Mouse (Mus musculus) cerebellum, postnatal 4 days (tissue): ENCODE results near the gene Rgs3.

ENCODE experiments used
- DNase-seq, 2 experiments: peaks; one replicate each; pipeline ENCODE4 v3.0.0; 2022; ENCODE audit warnings: low spot score in 2 of 2, mixed read lengths in 1 of 2

Gene Rgs3

DNA sequence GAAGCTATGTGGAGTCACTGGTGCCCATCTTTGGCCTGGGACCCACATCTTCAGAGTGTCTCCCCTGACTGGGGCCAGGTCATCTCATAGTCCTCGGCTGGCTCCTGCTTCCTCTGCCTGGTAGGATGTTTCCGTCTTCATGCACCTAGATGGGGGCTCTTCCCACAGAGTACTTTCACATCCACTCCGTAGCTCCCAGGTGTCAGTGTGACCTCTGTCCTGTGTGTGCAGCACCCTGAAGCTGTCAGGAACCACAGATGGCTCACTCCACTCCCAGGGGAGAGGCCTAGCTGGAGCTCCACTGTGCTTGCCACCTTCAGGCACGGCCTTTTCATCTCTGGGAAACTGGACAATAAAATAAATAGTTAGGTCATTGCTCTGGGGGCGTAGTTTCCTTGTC, 128.5 kb downstream of the Rgs3 start:
- DNase-seq, result no peak

DNA sequence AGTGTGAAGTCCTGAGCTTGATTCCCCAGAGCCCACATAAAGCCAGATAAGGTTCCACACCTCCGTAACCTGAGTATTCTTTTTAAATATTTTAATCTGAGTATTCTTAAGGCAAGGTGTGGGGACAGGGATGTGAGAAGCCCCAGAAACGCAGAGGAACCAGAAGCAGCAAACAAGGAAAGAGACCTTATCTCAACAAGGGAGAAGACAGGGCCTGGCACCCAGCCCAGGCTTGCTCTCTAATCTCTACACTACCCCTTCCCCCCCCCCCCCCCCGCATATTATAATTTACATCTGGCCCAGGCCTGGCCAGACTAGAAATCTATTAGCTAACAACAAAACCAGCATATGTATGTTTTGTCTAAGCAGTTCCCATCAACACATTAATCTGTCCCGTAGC, 131.3 kb downstream of the Rgs3 start:
- no peak for DNase-seq

DNA sequence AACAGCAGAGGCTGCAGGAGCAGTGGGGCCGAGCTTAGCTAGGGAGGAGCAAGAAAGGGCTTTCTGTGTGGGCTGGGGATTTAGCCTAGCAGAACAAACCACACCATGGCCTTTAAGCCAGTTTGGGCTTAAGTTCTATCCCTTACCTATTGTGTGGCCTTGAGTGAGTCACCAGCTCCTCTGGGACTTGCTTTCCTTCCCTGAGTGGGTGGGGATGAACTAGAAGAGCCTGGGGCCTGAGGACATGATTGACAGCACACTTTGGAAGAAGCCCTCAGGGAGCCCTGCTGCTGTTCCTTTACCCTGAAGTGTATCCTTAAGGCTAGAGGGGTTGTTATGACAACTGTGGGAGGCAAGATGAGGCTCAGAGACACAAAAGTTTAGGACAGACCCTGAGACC, 132.0 kb downstream of the Rgs3 start:
- DNase-seq, result no peak

DNA sequence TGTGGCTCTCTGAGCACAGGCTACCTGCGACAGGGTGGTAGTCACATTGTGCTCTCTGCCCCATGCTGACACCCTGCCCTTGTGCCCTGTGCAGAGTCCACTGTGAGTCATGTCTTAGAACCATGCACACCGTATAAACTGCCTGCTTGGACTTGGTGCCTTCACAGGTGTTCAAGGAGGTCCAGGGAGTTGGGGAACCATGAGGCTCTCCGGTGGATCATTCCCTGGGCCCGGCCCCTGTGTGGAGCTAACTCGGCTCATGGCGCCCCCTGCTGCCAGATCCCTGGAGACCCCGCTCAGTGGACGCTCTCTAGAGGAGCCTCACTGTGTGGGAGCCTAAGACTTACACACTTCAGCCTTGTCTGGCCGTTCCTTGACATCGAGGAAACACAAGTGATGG, 134.2 kb downstream of the Rgs3 start:
- DNase-seq, result no peak

DNA sequence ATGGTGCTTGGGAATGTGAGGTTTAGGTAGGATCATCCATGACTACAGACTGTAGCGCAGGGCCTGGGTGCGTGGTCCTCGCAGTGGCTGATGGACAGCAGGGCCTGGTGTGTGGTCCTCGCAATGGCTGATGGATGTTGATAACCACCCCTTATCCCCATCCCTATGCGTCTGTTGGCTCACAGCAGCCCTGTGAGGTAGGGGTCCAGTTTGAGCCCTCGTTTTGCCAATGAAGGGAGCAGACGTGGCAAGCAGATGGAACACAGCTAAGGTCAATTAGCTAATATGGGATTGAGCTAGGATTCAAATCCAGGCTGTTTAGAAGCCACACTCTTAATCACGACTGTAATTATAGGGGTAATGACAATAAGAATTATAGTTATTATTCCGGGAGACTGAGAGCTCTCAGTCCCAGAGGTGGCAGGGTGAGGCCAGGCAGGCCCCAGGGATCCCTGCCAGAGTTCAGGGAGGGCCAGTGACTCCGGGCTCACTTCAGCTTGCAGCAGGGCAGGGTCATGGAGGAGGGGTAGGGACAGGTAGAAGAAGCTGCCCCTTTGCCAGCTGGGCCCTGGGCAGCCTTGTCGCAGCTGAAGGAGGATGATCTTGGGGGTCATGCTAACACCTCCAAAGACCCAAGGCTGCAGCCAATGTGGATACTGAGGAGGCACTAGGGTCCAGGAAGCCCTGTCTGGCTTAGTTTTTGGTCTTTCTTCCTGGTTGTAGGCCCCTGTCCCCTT, 135.2 kb downstream of the Rgs3 start:
- no peak for DNase-seq

DNA sequence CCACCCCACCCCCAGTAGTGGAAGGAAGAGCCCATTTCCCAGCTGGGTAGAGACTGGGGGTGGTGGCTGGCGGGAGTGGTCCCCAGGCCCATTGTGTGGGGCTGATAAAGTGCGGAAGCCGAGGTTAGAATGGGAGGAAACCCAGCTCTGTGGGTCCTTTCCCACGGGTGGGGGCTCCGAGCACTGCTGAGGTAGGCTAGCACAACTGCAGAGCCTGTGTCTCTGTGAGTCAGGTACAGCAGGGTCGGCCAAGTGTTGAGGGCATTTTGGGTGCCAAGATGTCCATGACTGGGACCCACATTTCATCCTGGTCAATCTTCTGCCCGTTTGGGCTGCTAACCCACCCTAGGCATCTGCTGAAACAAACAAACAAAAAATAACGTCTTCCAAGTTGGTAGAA, 135.9 kb downstream of the Rgs3 start:
- no peak for DNase-seq

DNA sequence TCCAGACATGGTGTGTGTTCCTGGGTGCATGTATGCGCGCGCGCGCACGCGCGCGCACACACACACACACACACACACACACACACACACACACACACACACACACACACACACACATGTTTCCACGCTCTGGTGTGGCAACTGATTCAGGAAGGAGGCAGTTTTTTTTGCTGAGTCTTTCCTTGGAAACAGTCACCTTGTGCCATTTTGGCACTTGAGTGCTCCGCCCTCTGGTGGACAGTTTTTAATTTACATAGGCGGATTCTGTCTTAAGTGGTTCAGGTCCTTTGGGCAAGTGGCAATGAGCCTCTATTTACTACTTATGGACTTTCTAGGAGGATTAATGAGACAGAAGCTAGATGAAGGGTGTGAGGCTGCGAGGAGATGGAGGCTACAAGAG, 136.3 kb downstream of the Rgs3 start:
- DNase-seq, result peak in 1 of 2 experiments; percentile 69

DNA sequence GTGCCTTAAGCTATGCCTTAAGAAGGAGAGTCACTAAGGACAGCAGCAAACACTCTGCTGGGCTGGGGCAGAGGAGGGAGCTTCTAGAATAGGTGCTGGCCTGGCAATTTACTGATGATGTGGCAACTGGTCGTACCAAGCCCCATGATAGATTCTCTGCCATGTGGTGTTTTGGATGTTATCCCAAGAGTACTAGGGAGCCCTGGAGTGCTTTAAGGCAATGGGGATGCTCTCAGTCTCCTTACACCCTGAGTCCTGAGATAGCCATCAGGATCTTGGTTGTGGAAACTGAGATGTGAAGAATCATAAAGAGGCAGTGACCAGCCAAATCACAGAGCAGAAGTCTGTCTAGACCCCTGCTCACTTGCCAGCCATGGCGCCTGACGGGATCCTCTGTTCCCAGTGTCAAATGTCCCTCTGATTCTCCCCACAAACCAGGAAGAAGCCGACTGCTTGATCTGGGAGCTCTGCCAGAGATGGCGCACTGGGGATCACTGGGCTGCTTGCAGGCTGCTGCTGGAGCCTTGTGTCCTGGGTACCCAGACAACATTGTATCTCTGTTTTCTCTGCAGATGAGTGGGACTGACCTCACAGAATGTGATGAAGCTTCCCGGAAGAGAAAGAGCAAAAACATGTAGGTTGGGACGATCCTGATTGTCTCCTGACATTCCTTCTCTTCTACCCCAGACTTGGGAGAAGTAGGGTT, 137.2 kb downstream of the Rgs3 start:
- DNase-seq, result peak in 1 of 2 experiments; percentile 66

DNA sequence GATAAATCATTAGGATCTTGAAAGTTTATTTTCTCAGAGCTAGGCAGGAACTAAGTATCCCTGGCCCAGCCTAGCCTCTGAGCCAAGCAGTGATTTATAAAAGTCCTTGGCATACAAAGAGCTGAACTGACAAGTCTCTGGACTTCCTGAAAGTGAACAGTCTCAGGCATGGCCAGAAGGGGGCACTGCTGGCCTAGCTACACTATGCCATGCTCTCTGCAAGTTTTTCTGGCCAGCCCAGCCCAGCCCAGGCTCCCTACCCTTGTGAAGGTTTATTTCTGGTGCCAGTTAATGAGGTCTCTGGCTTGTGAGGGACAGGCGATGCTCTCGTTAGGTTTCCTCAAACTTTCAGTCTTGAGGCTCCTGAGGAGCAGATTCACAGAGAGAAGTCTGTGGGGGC, 137.8 kb downstream of the Rgs3 start:
- DNase-seq, result peak; percentile 79 to 90

DNA sequence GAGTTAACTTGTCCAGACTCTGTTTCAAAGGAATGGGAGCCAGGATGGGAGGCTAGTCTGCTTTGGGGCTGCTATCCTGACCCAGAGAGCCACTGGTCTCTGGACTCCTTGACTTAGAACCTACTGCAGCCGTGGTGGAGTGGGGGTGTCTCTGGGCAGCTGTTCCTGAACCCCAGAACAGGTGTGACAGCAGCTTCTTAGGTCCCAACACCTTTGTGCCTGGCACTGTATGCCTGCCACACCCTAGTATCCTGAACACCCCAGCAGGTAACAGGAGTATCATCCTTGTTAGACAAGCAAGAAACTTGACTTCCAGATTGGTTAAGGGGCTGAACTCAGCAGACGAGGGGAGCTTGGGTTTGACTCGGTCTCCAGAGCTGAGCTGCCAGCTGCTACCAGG, 138.9 kb downstream of the Rgs3 start:
- DNase-seq, result no peak

DNA sequence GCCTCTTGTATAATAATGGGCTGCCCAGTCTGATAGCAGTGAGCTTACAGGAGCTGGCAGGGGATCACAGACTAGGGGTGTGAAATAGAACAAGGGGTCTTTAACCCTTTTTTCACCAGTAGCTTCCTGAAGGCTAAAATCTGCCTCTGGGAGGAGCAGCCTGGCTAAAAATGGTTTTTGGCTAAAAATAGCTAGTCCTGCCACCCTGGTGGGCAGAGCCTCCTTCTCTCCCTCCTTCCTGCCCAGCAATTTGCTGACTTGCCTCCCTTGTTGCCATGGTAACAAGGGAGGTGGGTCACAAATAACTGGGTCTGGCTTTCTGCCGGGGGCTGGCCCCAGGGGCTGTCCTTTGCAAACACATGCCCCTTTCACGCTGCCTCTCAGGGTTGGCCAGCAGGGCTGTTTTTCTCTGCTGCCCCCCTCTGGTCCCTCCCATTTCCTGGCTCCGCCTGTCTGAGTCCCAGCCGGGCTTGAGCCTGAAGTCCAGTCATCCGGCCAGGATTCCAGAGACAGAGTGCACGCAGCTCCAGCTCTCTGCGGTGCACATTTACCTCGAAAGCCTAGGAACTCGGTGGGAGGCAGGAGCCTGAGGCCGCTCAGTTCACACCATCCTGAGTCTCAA, 139.7 kb downstream of the Rgs3 start:
- DNase-seq, result peak; percentile 85 to 95

DNA sequence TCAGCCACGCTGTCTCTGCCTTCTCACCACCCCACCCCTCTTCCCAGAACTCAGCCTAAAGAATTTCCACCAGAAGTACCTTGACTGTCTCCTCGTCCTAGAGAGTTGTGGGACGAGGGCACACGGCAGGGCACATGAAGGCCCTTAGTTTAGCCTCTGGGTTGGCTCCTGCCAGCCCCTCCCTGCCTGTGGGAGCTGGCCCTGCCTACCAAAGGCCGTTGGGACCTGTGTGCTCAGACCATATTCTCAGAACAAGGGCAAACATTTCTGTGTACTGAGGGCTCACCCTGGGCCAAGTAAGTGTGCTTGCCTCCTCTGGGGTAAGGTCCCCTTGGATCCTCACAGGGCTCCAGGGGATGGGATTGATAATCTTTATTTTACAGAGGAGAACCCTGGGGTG, 140.8 kb downstream of the Rgs3 start:
- DNase-seq, result no peak

DNA sequence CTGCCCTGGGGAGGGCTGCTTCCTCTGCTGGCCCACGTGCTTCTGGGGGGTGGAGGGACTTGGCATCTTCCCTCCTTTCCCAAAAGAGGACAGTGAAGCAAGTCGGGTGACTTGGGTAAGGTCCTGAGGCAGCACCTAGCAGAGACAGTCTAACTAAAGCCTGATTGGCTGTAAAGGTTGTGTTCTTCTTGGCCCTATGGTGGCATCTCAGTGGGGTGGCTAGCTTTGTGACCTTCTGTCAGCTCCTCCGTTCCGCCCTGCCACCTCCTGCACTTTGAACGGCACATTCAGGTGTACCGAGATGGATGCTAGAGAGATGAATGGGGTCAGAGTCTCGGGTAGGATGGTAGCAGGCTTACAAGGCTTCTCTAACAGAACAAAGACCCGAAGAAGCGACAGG, 143.5 kb downstream of the Rgs3 start:
- no peak for DNase-seq

DNA sequence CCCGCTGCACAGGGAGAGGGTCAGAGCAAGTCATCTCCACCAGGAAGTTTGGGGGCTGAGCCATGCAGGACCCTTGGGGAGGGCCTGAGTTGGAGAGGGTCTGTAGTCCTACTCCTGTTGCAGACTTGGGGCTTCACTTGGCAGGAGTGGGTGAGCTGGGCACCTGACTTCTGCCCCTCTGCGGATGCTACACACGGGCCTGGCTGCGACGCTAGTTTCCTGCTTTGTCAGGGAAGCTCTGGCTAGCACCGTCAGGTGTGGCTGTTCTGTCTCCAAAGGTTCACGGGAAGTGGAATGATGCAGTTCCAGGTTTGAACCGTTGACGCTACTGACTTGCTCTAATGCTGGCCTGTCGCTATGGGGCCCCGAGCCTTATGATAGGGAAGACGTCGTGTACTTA, 144.6 kb downstream of the Rgs3 start:
- no peak for DNase-seq

DNA sequence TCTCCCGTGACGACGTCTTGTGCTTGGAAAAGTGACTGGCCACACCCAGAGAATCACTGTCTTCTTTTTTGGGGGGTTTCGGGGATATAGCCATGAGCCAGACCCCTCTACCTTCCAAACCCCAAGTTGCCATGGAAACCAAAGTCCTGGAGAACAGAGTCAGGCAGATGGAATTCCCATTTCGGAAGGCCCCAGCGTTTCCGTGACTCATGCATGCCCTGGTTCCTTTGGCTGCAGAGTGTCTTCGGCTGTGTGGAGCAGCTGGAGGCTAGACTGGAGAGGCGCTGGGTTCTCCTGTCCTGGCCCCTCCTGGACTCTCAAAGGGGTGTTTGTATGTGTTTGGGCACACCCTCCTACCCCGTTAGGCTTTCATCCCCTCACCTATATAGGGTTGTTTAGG, 145.4 kb downstream of the Rgs3 start:
- DNase-seq, result no peak

DNA sequence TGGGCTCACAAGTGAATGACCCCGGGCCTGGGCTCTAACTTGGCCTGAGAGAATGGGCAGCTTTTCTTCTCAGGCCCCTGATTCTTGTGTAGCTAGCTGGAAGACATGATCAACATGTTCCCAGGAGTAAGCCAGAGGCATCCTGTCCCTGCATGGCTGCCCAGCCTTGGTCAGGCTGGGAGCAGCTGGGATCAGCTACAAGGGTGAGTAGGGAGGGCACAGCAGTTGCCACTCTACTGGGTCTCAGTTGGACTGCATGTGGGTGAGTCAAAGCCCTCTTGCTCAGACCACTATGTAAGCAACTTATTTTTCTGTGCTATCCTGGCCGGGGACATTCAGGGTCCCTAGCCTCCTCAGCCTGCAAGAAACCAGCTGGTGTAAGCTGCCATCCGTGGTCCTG, 146.1 kb downstream of the Rgs3 start:
- DNase-seq, result no peak

DNA sequence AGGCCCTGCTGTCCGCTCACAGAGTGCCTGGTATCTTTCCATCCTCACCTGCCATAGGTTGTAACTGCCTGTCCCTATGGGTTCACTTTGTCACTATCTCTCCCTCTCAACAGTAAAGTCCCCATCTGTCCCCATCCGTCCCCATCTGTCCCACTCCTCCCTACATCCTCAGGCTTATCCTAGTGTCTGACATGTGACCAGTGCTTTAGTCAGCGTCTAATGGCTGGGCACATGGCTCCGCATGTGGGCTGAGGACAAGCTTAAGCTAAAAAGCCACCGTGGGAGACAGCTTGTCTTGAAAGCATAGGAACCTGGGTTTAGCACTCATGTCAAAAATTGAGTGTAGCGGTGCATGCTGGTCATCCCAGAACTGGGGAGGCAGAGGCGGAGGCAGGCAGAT, 148.4 kb downstream of the Rgs3 start:
- no peak for DNase-seq

DNA sequence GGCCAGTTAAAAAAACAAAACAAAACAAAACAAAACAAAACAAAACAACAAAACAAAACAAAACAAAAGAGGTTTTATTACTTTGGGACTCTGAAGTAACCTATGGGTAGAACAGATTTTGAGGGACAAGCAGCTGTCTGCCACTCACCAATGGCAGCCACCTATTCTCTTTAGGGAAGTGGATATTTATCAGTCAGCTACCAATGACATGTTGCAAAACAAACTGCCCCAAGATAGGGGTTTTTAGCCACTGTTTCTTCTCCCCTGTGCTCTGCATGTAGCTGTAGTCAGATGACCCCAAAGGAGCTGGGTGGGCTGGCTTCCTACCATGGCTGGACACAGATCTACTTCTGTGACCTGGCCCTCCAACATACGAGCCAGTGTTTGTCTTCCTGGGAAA, 149.3 kb downstream of the Rgs3 start:
- no peak for DNase-seq

DNA sequence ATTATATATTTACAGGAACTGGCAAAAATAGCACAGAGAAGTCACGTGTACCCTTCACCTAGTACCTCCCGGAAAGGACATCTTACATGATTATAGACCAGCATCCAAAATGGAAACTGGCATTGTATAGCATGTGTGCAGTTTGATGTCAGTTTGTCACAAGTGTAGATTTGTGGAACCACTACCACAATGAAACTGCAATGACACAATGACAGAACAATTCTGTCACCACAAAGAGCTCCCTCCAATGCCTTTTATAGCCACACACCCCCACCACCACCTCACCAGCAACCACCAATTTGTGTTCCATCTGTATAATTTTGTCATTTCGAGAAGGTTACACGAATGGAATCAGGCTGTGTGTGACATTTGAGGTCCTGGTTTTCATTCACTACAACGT, 149.8 kb downstream of the Rgs3 start:
- DNase-seq, result no peak

DNA sequence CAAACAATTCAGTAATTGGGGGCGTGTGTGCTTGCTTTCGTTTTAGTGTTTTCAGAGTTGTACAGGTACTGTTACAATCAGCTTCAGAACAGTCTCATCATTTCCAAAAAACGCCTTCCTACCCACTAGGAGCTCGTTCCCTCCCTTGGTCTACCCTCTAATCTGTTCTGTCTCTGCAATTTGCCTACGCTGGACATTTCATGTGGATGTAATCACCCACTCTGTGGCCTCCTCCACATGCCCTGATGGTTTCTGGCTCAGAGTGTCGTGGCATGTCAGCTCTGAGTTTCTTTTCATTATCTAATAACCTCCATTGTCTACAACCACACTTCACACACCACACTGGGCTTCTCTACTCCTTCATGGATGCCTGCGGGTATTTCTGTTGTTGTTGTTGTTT, 151.5 kb downstream of the Rgs3 start:
- DNase-seq, result no peak

DNA sequence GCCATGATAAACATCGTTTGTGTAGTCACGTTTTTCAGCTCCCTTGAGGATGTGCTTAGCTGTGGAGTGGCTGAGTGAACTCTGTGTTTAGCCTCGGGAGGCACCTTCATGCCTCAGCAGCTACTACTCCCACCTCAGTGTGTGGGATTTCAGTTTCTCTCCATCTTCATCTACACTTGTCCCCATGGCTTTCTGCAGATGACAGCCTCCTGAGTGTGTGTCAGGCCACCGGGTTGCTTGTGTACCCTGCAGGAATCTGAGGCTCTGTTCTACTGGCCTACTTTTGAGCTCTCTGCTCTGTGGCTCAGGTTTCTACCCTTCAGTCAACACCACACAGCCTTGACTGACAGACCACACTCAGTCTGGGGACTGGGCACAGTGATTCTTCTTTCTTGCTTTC, 151.9 kb downstream of the Rgs3 start:
- DNase-seq, result no peak

DNA sequence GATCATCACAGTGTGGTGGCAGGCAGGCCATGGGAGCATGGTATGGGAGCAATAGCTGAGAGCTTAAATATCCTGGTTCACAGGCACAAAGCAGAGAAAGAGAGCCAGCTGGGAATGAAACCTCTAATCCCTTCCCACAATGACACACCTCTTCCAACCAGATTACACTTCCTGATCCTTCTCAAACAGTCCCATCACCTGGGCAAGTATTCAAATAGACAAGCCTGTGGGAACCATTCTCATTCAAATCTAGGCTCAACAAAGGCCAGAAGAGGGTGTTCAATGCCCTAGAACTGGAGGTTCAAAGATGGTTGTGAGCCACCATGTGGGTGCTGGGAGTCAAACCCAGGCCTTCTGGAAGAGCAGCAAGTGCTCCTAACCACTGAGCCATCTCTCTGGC, 161.2 kb downstream of the Rgs3 start:
- no peak for DNase-seq

DNA sequence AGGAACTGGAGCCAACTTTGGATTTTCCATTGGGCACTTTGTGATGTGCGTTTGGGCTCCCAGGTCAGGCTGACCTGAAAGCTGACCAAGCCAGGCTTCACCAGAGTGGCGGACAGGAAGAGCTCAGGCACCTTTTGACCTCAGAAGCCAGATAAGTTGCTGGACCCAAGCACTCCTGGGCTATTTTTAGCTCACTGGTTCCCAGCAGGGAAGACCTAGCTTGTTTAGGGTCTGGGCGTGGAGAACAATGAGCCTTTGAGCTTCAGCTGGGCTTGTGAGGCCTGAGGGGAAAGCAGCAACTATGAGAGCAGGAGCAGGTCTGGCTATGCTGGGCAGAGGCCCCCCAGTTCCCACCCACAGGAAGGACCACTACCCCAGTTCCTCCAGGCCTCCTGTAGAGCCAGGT, 162.4 kb downstream of the Rgs3 start:
- no peak for DNase-seq
